Mouse (Mus musculus) limb, embryonic 10.5 days (tissue): ENCODE data around the gene Tmem217. TPM values are rescaled to one million over a fixed set of nuclear protein-coding genes. Genes with fewer than 3 reads are reported as not detected.
"Not testable (repeated sequence)": the region's sequence is repeated elsewhere in the genome, so short reads cannot be mapped to it uniquely, and the experiment has no call there.

Experiments
- DNase-seq: peaks from one replicate; pipeline ENCODE4 v3.0.0-alpha.2; 2017; ENCODE audit warnings: low spot score
- H3K27ac ChIP-seq: fragments of 300-500 bp; sonication (generic); 2 replicates; pipeline ENCODE4 v1.5.1; 2016; ENCODE audit warnings: mild to moderate bottlenecking
- H3K27me3 ChIP-seq: fragments of 300-500 bp; sonication (generic); 2 replicates; pipeline ENCODE4 v1.6.1; 2016; ENCODE audit warnings: low read depth, mild to moderate bottlenecking; ENCODE audit not compliant: poor library complexity, severe bottlenecking
- H3K36me3 ChIP-seq: fragments of 300-500 bp; sonication (generic); 2 replicates; pipeline ENCODE4 v1.6.1; 2016; ENCODE audit warnings: mild to moderate bottlenecking, moderate library complexity
- H3K4me1 ChIP-seq: fragments of 300-500 bp; sonication (generic); 2 replicates; pipeline ENCODE4 v1.6.1; 2016
- H3K4me3 ChIP-seq: fragments of 300-500 bp; sonication (generic); 2 replicates; pipeline ENCODE4 v1.5.1; 2016; ENCODE audit warnings: mild to moderate bottlenecking, moderate library complexity
- H3K9me3 ChIP-seq: fragments of 300-500 bp; sonication (generic); replicated peaks from 2 replicates; pipeline ENCODE4 v1.6.1; 2016; ENCODE audit warnings: mild to moderate bottlenecking
- WGBS: fragments of 180-500 bp; shearing (Covaris S2); methylation state at CpG from one replicate; pipeline ENCODE4 v1.1.7; 2016; 5-methylcytosine and 5-hydroxymethylcytosine counted together
- polyA plus RNA-seq: library from polyadenylated mRNA; unstranded; fragments of >200 nt; fragmentation: Nextera tagmentation; extraction: Ambion mirVana; gene quantifications from 2 replicates; pipeline ENCODE4 v1.2.1, GENCODE M21; 2016

Tmem217 gene
- polyA plus RNA-seq, 1 experiment from 2014 or later: 0.90 TPM

GRCm38 (mm10) chr17:29513044-29513730 is 39.0 kb downstream of the Tmem217 start:
- Histone ChIP-seq H3K27me3 (no peaks in the 10 kb centered on the region), H3K4me1 (peaks cover 10% of the 10 kb centered on the region; the same call in 1 of the 2 replicates), H3K9me3 (no peaks in the 10 kb centered on the region), H3K27ac (peak overlapping the region; percentile 66; the same call in 1 of the 2 replicates), H3K36me3 (no peaks in the 10 kb centered on the region), H3K4me3 (no peak overlapping the region)
- peak; percentile 79 for DNase-seq
- WGBS: 29% methylated on average over 13 of the region's 13 CpGs

- Histone ChIP-seq H3K36me3 (no peaks in the 10 kb centered on the region), H3K27me3 (no peaks in the 10 kb centered on the region), H3K4me3 (no peak overlapping the region), H3K27ac (no peak overlapping the region), H3K4me1 (peaks cover 10% of the 10 kb centered on the region; the same call in 1 of the 2 replicates), H3K9me3 (no peaks in the 10 kb centered on the region)
- WGBS: 54% methylated on average over 8 of the region's 8 CpGs
- DNase-seq: no peak
Measured at GRCm38 (mm10) chr17:29510691-29511090, 41.5 kb downstream of the Tmem217 start.

- no peak for DNase-seq
Measured at GRCm38 (mm10) chr17:29508927-29509608, 43.1 kb downstream of the Tmem217 start.

DNA sequence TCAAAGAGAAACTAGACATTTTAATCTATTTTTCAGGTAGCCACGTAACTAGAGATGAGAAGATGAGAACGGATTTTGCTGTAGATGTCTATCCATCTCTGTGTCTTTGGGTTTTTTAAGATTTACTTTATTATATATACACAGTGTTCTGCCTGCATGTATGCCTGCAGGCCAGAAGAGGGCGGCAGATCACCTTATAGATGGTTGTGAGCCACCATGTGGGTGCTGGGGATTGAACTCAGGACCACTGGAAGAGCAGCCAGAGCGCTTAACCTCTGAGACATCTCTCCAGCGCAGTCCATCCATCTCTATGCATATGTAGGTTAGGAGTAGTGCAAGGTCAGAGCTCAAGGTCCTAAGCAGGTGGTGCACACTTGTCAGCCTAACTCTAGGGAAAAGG is 48.5 kb downstream of the Tmem217 start:
- 80% methylated on average over 5 of the region's 5 CpGs for WGBS
- H3K4me3 ChIP-seq: no peak overlapping the region

More at GRCm38 (mm10) chr17:29508927-29509608, 43.1 kb downstream of the Tmem217 start:
- H3K4me3 ChIP-seq: no peak overlapping the region
- no peaks in the 10 kb centered on the region for H3K9me3 ChIP-seq
- H3K4me1 ChIP-seq: peaks cover 10% of the 10 kb centered on the region; the same call in 1 of the 2 replicates
- no peaks in the 10 kb centered on the region for H3K27me3 ChIP-seq
- H3K36me3 ChIP-seq: no peaks in the 10 kb centered on the region
- H3K27ac ChIP-seq: no peak overlapping the region
- 80% methylated on average over 12 of the region's 12 CpGs for WGBS

GRCm38 (mm10) chr17:29502669-29503665 is 49.2 kb downstream of the Tmem217 start:
- no peaks in the 10 kb centered on the region for H3K9me3 ChIP-seq
- H3K27me3 ChIP-seq: no peaks in the 10 kb centered on the region
- H3K27ac ChIP-seq: no peak overlapping the region
- H3K36me3 ChIP-seq: no peaks in the 10 kb centered on the region
- DNase-seq: no peak
- H3K4me3 ChIP-seq: peak overlapping the region; percentile 19; the same call in 1 of the 2 replicates
- WGBS: 14% methylated on average over 32 of the region's 32 CpGs
- peaks cover 13% of the 10 kb centered on the region; the same call in 1 of the 2 replicates for H3K4me1 ChIP-seq

More for the DNA sequence above, 48.5 kb downstream of the Tmem217 start:
- H3K27ac ChIP-seq: no peak overlapping the region
- no peaks in the 10 kb centered on the region for H3K36me3 ChIP-seq
- H3K27me3 ChIP-seq: no peaks in the 10 kb centered on the region
- H3K4me1 ChIP-seq: peaks cover 13% of the 10 kb centered on the region; the same call in 1 of the 2 replicates
- DNase-seq: no peak
- H3K9me3 ChIP-seq: no peaks in the 10 kb centered on the region

GRCm38 (mm10) chr17:29502005-29502668 is 50.0 kb downstream of the Tmem217 start:
- whole genome bisulfite sequencing: 82% methylated on average over 7 of the region's 7 CpGs
- H3K27ac ChIP-seq: no peak overlapping the region
- no peak for DNase-seq
- no peak overlapping the region for H3K4me3 ChIP-seq
- H3K9me3 ChIP-seq: no peaks in the 10 kb centered on the region
- no peaks in the 10 kb centered on the region for H3K36me3 ChIP-seq
- H3K4me1 ChIP-seq: peaks cover 13% of the 10 kb centered on the region; the same call in 1 of the 2 replicates
- H3K27me3 ChIP-seq: no peaks in the 10 kb centered on the region

- WGBS: 79% methylated on average over 17 of the region's 17 CpGs
- no peak overlapping the region for H3K27ac ChIP-seq
Measured at GRCm38 (mm10) chr17:29500802-29501469, 51.2 kb downstream of the Tmem217 start.

DNA sequence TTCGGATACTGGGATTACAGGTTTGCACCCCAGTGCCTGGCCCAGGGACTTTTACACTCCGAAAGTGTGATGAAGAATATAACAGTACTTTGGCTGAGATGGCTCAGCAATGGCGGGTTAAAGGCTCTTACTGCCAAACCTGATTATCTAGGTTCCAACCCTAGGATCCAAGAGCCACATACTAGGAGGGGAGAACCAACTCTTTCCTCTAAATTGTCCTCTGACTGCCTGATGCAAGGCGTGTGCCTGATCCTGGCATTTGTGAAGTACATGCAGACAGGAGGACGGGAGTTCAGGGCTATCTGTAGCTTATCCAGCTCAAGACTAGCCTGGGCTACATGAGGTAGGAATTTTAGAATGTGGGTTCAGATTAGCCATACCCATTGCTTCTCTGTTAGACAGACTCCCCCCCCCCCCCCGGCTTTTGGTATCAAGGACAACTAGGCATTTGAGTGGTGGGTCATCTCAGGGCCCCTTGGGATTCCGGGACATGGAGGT is 51.9 kb downstream of the Tmem217 start:
- H3K27ac ChIP-seq: peak overlapping the region; percentile 42; the same call in 1 of the 2 replicates
- H3K36me3 ChIP-seq: peaks cover 9% of the 10 kb centered on the region
- H3K9me3 ChIP-seq: no peaks in the 10 kb centered on the region
- H3K27me3 ChIP-seq: no peaks in the 10 kb centered on the region
- 78% methylated on average over 7 of the region's 7 CpGs for WGBS
- peaks cover 13% of the 10 kb centered on the region; the same call in 1 of the 2 replicates for H3K4me1 ChIP-seq
- no peak for DNase-seq
- H3K4me3 ChIP-seq: no peak overlapping the region

More at GRCm38 (mm10) chr17:29500802-29501469, 51.2 kb downstream of the Tmem217 start:
- peaks cover 13% of the 10 kb centered on the region; the same call in 1 of the 2 replicates for H3K4me1 ChIP-seq
- H3K27me3 ChIP-seq: no peaks in the 10 kb centered on the region
- no peak for DNase-seq
- H3K9me3 ChIP-seq: no peaks in the 10 kb centered on the region
- peaks cover 8% of the 10 kb centered on the region; the same call in 1 of the 2 replicates for H3K36me3 ChIP-seq
- no peak overlapping the region for H3K4me3 ChIP-seq

DNA sequence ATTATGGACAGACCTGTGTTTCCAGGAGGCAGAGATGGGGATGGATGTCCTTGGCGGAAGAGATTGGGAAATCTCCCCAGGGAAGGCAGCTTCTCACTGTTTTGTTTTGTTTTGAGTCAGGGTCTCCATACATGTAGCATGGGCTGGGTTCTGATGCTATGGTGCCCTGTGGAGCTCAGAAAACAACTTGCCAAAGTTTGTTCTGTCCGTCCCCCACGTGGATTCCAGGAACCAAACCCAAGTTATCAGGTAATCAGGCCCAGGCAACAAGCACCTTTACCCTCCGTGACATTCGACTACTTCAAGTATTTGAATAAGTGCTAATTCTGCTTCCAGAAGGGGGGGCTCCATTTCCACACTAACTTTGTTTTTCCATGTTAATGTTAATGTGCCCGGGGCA is 52.7 kb downstream of the Tmem217 start:
- peaks cover 16% of the 10 kb centered on the region for H3K4me1 ChIP-seq
- DNase-seq: no peak
- 80% methylated on average over 6 of the region's 6 CpGs for WGBS
- peaks cover 17% of the 10 kb centered on the region for H3K36me3 ChIP-seq
- no peaks in the 10 kb centered on the region for H3K27me3 ChIP-seq
- no peak overlapping the region for H3K27ac ChIP-seq
- H3K9me3 ChIP-seq: no peaks in the 10 kb centered on the region
- no peak overlapping the region for H3K4me3 ChIP-seq

DNA sequence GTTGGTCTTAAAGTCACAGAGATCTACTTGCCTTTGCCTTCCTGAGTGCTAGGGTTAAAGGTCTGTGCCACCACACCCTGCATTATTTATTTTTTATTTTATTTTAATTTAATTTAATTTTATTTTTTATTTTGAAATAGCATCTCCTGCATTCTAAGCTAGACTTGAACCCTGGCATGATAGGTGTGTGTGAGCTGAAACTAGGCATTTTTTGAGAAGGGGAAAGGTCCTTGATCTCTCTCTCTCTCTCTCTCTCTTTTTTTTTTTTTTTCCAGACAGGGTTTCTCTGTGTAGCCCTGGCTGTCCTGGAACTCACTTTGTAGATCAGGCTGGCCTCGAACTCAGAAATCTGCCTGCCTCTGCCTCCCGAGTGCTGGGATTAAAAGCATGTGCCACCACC is 53.2 kb downstream of the Tmem217 start:
- Histone ChIP-seq H3K36me3 (peaks cover 22% of the 10 kb centered on the region), H3K4me1 (peaks cover 17% of the 10 kb centered on the region)
- H3K27ac ChIP-seq, H3K27me3 ChIP-seq, DNase-seq, H3K4me3 ChIP-seq, H3K9me3 ChIP-seq: not testable (repeated sequence)
- WGBS: 90% methylated on average over 2 of the region's 2 CpGs

- Histone ChIP-seq H3K27me3 (no peaks in the 10 kb centered on the region), H3K4me1 (peaks cover 21% of the 10 kb centered on the region), H3K27ac (peak overlapping the region; percentile 36; the same call in 1 of the 2 replicates), H3K9me3 (no peaks in the 10 kb centered on the region), H3K4me3 (no peak overlapping the region), H3K36me3 (peaks cover 30% of the 10 kb centered on the region)
- WGBS: 66% methylated on average over 4 of the region's 4 CpGs
- DNase-seq: no peak
Measured at GRCm38 (mm10) chr17:29498028-29498427, 54.2 kb downstream of the Tmem217 start.
